Mouse (Mus musculus) megakaryocyte-erythroid progenitor cell, adult 5-6 weeks (primary cell): ENCODE measurements at regions not wholly inside any gene's neighbourhood (a gene's known extent, or its start where the extent isn't known, plus 50 kb on each side); places are given as distances from the start of the nearest gene placed in this dataset.
"Not testable (repeated sequence)": the region's sequence is repeated elsewhere in the genome, so short reads cannot be mapped to it uniquely, and the experiment has no call there.

Experiments
- ATAC-seq: replicated peaks from 2 replicates; pipeline ENCODE4 v1.8.0; 2016; ENCODE audit warnings: mild to moderate bottlenecking, inconsistent platforms; ENCODE audit not compliant: severe bottlenecking, poor library complexity, low FRiP score, low TSS enrichment

DNA sequence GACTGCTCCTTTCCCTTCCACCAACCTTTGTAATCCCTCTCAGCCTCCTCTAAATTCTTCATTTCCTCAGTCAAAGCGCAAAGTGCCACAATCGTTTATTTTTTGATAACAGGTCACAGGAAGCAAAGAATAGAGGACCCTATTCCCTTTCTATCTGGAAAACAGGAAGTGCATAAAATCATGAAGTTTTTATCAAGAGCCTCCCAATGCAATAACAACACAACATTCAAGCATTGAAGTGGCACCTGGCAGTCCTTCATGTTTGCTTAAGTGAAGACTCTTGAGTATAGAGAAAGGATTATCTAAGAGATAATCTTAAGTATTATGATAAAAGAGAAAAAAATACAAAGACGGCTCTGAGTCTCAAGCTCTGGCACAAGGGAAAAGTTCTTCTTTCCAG is 111.9 kb downstream of the Ibtk start:
- ATAC-seq: no peak

DNA sequence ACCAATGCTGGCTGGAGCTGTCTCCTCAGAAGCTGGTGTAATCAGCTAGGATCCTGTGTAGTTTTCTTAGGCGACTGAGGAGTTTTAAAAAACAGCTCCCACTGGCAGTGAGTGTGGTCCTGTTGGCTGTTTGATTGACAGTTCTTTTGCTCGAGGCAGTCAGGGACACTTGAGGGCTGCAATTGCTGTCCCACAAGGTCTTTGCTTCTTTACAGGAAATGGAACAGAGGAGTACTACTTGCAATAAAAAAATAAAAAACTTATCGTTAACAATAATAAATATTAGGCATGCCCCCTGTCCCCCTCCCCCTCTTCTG is 113.0 kb downstream of the Ibtk start:
- no peak for ATAC-seq

DNA sequence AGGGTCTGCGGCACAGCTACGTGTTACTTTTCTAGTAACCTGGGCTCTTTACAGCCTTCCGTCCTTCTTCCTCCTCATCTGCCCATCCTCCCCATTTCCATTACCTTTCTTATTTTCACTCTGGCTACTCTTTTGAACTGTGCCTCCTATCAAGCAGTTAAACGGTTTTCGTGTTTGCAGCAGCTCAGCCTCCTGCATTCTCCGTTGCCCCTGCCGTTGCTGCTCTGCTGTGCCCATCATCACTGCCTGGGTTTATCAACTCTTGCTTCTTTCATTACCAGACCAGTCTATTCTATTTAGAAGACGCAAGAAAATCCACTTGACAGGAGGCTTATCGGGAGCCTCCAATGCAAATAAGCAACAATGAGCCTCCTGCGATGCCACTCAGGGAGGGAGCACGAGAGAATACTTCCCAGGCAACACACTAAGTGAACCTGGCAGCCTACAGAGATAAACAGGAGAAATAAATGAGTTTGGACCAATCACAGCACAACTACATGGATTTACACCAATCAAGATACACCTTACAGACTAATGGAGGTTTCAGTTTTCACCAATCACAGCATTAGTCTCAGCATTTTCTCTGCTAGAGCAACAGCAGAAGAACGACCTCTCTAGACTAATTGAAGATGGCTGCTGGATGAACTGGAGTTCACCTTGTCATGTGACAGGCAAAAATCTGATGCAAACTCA is 113.5 kb downstream of the Ibtk start:
- ATAC-seq: no peak

DNA sequence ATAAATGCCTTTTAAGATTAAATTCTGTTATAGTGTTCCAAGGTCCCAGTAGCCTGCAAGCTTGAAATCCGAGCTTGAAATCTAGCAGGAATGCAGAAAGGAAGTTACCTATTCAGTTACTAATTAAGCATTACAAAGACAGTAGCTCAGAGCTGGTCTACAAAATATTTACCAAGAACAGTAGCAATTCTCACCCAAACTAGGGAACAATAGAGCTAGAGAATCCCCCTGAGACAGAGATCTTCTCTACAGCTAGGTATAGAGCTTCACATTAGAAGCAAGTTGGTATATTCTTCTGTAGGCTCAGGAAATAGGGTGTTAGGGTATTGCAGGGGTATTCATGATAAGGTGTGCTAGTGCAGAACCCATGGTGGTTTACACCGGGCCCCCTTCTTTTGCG is 114.3 kb downstream of the Ibtk start:
- not testable (repeated sequence) for ATAC-seq

DNA sequence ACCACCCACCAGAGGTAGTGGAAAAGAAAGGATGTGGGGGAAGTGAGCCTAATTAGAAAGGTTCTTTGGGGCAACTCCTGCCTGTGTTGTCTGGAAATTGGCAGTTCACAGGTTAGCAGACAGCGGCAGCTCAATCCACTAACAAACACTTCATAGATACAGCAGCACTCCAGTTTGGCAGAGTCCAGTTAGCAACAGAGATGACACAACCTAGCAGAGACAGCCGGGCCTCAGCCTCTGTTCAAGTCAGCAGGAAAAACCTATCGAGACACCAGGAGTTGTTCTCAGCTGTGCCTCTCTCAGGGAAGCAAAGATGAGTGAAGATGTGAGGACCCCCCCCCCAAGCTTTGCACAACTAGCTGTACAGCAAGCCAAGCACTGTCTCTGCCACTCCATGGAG is 131.2 kb downstream of the Ibtk start:
- ATAC-seq: no peak

DNA sequence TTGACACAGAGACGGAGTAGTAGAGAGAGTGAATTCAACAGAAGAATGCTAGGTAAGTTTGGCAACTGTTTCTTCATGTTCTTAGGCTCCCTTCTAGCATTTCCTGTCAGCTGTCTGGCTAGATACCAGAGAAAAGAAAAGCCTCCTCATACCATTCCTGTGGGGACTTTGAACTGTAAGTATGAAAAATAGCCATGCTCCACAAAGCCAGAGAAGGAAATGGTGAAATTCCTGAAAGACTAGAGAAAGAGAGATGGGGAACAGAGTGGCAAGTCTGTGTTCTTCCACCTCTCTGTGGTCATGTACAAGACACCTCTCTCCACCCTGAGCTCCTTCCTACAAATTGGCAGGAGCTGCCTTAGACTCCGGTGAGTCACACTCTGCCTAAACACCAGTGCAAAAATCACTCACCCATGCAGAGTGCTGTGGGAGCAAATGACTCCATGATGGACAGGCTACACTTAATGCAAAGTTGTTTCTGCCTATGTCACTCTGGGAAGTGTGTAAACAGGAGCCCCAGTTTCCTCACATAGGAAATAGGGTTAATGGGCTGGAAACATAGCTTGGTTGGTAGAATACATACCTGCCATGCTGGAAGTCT is 131.9 kb downstream of the Ibtk start:
- no peak for ATAC-seq

DNA sequence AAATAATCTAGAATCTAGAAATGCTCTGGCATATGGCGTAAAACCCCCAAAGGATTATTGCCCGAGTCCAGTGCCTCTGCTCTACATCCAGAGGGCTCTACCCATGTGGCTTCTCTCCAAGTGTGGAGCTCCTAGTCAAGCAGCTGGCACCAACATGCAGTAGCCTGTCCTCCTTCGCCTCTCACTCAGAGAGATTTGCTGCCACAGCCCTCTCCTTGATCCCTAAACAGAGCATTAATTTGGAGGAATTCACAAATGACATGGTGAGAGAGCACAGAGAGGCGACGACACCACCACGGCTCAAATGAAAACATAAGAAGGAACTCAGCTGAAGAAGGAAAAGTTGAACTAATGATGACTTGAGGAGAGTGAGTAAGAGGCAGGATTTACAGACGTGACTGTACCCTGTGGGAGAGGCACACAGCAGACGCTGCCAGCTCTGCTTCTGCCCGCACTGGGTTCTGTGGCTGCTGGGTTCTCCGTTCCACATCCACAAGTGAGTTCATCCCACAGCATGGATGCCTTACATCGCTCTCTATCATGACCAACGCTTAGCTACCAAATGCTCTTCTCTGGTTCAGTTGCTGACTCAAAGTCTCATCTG is 132.8 kb downstream of the Ibtk start:
- no peak for ATAC-seq

DNA sequence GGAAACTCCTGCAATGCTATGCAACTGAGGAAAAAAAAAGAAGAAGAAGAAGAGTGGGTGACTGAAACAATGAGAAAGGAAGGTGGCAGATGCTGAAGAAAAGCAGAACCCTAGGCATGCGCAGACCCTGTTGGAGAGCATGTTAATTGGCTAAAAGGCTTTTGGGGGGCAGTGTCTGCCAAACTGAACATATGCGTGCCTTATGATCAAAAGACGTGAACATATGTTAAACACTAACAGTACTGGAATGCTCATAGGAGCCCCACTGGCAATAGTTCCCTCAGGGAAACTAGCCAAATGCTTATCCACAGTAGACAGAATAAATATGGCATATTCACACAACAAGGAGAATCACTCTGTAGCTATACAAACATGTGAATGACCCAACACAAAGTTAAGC is 140.0 kb downstream of the Ibtk start:
- ATAC-seq: no peak

DNA sequence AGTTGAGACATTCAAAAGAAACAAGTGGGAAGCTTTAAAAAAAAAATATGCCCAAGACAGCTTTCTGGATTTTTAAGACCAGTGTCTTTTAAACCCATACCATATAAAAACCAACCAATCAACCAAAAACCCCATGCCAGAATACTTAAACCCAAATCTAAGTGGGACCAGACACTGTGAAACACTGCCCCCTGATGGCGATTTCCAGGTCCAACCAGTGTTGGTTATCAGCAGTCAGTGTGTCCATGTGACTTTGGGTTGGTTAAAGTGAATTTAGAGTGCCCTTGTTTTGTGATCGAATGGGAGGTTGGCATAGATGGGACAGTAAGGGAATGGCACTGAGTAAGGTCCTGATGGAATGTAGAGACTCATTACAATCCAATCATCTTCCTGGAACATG is 152.2 kb downstream of the Ibtk start:
- peak; percentile 82 for ATAC-seq

DNA sequence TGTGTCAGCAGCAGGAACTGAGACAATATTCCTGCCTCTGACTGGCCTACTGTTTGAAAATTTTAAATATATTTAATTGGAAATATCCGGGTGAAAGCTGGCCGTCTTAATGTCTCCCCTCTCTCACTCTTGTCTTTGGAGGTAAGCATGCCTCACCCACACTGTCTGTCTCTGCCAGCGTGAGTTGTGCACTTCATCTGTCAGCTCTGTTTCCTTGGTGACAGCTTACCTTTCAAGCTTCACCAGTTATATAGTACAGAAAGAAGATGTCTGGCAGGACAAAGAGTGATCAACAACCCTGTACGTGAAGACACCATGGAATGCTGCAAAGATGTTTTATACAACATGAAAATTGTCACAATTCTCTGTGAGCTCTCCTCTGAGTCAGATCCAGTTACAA is 155.3 kb downstream of the Ibtk start:
- ATAC-seq: no peak

DNA sequence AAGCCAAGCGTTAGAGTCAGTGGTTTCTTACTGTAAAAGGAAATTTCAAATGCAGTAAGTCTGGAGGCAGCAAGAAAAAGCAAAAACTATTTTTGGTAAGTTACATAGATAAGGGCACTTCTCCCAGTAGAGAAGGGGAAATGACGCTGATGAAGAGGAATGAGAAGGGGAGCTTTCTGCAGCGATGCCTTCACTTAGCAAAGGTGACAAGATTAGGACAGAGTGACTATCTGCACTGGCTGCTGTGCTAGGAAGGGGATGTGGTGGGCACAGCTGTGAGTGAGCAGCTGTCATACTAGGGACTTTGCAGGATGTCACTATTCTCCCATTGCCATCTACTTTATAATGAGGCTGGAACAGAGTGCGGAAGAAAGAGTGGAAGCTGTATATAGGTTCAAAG is 156.5 kb downstream of the Ibtk start:
- peak; percentile 31; the same call in 1 of the 2 replicates for ATAC-seq

DNA sequence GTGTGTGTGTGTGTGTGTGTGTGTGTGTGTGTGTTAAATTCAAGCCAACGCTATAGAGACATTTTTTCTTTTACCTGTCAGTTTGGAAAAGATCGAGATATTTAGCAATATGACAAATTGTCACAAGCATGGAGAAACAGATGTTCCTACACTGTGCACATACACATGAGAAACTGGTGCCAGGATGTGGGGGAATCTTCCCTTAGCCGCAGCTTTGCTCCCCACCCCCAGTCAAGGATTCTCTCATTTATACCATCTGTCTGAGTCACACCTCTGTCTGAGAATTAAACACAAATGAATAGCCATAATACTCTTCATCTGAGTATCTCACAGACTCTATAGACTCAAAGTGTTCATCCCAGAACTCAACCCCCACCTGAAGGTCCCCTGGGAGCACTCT is 159.9 kb downstream of the Ibtk start:
- no peak for ATAC-seq

DNA sequence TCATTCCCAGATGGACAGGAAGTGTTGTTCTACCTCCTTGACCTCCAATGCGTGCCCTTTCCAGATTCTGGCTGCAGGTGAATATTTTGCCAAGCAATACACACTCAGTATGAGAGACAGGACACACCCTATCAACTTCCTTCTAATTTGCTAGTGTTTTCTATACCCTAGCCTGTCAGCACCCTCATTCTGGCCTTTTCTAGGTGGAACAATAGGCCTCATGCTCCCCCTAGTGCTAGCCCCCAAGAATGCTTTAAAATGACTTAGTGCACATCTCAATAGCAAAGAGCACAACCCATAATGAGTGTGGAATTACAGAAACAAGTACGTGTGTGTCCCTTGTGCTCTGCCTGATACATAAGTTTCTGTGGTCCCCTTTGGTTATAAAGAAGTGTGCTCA is 161.1 kb downstream of the Ibtk start:
- peak; percentile 89 for ATAC-seq

DNA sequence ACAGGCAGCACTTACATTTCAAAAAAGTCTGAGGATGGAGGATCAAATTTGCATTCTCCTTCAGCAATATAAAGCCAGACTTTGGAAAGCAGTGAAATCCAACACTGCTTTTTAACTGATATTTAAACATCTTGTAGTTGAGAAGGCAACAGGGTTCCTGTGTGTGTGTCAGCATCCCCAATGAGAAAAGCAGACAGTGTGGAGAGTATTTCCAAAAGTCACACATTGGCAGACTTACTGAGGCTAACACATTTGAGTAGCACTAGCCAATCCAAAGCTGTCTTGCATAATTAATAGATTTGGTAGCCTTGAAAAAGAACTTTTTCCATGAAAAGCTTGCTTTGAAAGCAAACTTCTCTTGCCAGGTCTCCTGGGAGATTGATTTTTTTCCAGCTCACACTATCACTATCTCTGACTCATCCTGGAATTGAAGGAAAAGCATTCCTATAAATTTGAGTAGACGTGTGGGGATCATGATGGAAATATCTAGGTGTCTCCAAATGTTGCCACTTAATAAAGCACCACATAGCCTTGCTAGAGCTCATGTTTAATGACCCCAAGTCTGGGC is 168.0 kb downstream of the Ibtk start:
- ATAC-seq: no peak

DNA sequence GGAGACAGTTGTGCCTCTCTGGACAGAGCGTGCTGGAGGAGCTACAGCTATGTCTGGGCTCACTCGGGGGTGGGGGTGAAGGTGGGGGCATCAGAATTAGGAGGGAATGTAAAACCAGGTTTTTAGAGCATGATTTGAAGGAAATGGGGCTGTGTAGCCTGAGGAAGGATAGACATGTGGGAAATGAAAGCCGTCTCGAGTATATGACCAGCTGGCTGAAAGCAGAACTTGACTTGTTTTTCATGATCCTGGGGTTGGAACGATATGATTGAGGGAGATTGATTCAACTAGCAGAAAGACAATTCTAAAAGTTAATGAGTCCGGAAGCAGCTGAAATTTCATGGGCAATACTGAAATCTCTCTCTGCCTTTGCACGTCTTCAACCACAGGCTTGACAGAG is 171.3 kb downstream of the Ibtk start:
- no peak for ATAC-seq

DNA sequence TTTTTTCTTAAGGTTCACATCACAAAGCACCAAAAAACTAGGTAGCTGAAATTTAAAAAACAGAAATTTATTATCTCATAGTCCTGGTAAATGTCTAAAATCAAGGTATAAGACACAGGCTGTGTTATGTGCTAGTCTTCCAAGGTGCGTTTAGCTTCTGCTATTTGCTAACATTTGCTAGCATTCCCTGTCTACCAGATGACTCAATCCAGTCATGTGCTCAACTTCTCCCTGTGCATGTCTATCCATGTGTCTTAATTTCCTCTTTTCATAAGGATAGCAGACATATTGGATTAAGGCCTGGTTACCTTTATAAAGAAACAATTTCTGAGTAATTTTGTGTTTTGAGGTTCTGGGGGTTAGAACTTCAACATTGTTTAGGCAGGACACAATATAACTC is 171.8 kb downstream of the Ibtk start:
- no peak for ATAC-seq

DNA sequence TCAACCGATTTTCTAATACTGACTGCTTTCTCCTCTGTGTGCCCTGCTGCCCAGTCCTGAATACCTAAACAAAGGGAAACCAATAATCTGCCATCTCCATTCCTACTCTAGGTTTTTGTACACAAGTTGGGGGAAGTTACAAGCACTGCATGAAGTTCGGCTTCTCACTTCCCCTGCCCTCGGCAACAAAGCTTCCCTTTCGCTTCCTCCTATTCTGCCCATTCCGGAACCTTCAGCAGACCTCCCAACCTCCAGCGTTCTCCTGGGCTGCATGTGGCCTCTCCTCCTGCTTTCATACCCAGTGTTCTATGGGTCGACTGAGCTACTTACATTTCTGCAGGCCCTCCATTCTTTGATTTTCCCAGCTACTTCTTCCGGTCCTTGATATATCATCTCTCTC is 180.3 kb downstream of the Ibtk start:
- no peak for ATAC-seq

DNA sequence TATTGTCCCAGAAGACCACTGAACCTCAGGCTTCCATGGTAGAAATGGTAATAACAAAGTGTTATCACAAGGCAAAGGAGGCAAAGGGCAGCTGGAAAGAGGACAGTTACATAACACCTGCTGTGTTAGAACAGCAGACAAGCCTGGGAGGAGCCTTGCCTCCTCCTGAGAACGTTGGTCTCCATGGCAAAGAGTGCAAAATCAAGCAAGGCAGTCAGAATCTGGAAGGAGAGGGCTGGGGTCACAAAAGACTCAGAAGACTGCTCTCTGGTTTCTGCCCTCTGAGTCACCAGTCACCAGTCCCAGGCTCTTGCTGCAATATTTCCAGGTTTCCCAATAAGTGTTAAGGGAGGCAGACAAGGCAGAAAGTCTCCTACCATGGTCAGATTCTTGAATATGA is 197.3 kb downstream of the Ibtk start:
- ATAC-seq: no peak

DNA sequence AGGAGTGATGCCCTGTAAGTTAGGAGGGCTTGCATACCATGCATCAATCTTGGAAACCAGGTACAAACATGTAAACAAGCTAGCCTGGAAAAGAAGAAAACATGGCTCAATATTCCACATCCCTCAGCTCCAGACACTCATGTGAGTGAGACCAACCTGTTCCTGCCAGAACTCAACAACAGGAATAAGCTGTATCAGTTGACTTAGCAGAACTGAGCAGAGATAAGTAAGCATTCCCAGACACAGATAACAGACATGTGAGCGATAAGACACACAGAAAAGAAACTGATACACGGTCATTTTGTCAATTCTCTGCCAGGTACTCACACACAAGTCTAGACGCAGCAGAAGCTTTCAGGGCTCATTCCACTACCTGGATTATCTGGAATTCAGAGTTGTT is 198.7 kb downstream of the Ibtk start:
- no peak for ATAC-seq

DNA sequence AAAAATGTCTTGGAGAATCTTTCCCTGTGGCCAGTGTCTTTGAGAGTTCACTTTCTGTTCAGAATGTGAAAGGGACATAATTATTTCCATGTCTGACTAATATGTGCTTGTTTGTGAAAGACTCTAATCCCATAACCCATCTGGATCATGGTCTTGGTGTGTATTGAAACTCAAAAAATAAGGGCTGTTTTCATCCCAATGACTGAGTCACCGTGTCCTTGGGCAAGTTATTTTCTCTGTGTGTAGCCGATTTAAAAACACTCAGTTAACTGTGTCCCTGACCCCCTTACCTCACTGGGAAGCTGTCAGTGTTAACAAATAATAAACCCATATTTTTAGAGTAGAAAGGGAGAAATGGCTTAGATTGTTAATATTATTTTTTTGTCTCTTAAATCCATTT is 202.9 kb downstream of the Ibtk start:
- ATAC-seq: no peak

DNA sequence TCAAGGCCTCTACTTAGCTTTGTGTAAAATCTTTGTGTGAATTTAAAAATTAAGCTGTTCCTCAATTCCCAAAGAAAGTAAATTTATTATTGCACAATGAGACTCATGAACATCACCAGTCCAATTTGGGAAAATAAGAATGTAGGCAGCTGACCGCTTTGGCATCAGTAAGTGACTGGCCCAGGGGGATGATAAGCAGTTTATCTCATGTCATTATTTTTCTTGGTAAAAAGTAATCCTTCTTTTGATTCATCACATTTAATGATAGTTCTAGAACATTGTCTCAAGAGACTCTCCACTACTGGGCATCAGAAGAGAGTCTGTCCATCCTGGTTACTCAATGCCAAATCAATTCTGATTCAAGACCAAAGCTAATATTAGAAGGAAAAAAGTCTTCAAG is 203.6 kb downstream of the Ibtk start:
- ATAC-seq: no peak
